Mouse (Mus musculus): ENCODE results near the gene Capza2. TPM values are rescaled to one million over a fixed set of nuclear protein-coding genes. Genes with fewer than 3 reads are reported as not detected.

The Capza2 gene
- polyA plus RNA-seq, 1 experiment from 2014 or later, result 192 TPM

- peaks cover 84% of the 10 kb centered on the region for H3K36me3 ChIP-seq
- WGBS, result 95% methylated on average over 7 of the region's 7 CpGs
- H3K27ac ChIP-seq, result no peak overlapping the region
- no peaks in the 10 kb centered on the region for H3K27me3 ChIP-seq (ENCODE audit: low read depth, poor library complexity, severe bottlenecking)
- DNase-seq (ENCODE audit: low spot score), result no peak
- no peak overlapping the region for H3K4me3 ChIP-seq
- H3K4me1 ChIP-seq, result no peaks in the 10 kb centered on the region
- H3K9me3 ChIP-seq (replicated peaks), result no peaks in the 10 kb centered on the region
Observed at GRCm38 (mm10) chr6:17665348-17665747, 29.3 kb downstream of the Capza2 start.

GRCm38 (mm10) chr6:17666024-17666423 lies 30.0 kb downstream of the Capza2 start:
- H3K36me3 ChIP-seq, result peaks cover 77% of the 10 kb centered on the region
- no peaks in the 10 kb centered on the region for H3K27me3 ChIP-seq (ENCODE audit: low read depth, poor library complexity, severe bottlenecking)
- H3K4me1 ChIP-seq, result no peaks in the 10 kb centered on the region
- H3K9me3 ChIP-seq (replicated peaks), result no peaks in the 10 kb centered on the region
- H3K27ac ChIP-seq, result no peak overlapping the region
- DNase-seq (ENCODE audit: low spot score), result no peak
- H3K4me3 ChIP-seq, result no peak overlapping the region

GRCm38 (mm10) chr6:17667813-17668212 lies 31.8 kb downstream of the Capza2 start:
- Histone ChIP-seq H3K27me3 (ENCODE audit: low read depth, poor library complexity, severe bottlenecking) (no peaks in the 10 kb centered on the region), H3K27ac (no peak overlapping the region), H3K4me3 (no peak overlapping the region), H3K9me3 (replicated peaks) (no peaks in the 10 kb centered on the region), H3K36me3 (peaks cover 60% of the 10 kb centered on the region), H3K4me1 (no peaks in the 10 kb centered on the region)
- DNase-seq (ENCODE audit: low spot score), result no peak
- WGBS, result 94% methylated on average over 3 of the region's 3 CpGs

- Histone ChIP-seq H3K36me3 (peaks cover 54% of the 10 kb centered on the region), H3K27ac (no peak overlapping the region), H3K27me3 (ENCODE audit: low read depth, poor library complexity, severe bottlenecking) (no peaks in the 10 kb centered on the region), H3K4me3 (no peak overlapping the region), H3K9me3 (replicated peaks) (no peaks in the 10 kb centered on the region), H3K4me1 (no peaks in the 10 kb centered on the region)
- DNase-seq (ENCODE audit: low spot score), result no peak
- 96% methylated on average over 12 of the region's 12 CpGs for WGBS
Observed at GRCm38 (mm10) chr6:17668334-17668733, 32.3 kb downstream of the Capza2 start.

GRCm38 (mm10) chr6:17669826-17670225 lies 33.8 kb downstream of the Capza2 start:
- no peaks in the 10 kb centered on the region for H3K4me1 ChIP-seq
- no peak overlapping the region for H3K27ac ChIP-seq
- no peak overlapping the region for H3K4me3 ChIP-seq
- H3K36me3 ChIP-seq, result peaks cover 40% of the 10 kb centered on the region
- 94% methylated on average over 2 of the region's 2 CpGs for WGBS
- no peaks in the 10 kb centered on the region for H3K27me3 ChIP-seq (ENCODE audit: low read depth, poor library complexity, severe bottlenecking)
- DNase-seq (ENCODE audit: low spot score), result no peak
- H3K9me3 ChIP-seq (replicated peaks), result no peaks in the 10 kb centered on the region

GRCm38 (mm10) chr6:17675019-17675756 lies 39.2 kb downstream of the Capza2 start:
- peak; percentile 80 for DNase-seq (ENCODE audit: low spot score)
- H3K4me3 ChIP-seq, result no peak overlapping the region
- H3K9me3 ChIP-seq (replicated peaks), result no peaks in the 10 kb centered on the region
- H3K27ac ChIP-seq, result no peak overlapping the region
- no peaks in the 10 kb centered on the region for H3K27me3 ChIP-seq (ENCODE audit: low read depth, poor library complexity, severe bottlenecking)
- H3K36me3 ChIP-seq, result no peaks in the 10 kb centered on the region
- WGBS, result 34% methylated on average over 12 of the region's 12 CpGs
- no peaks in the 10 kb centered on the region for H3K4me1 ChIP-seq

- H3K27ac ChIP-seq, result no peak overlapping the region
- no peak for DNase-seq (ENCODE audit: low spot score)
- H3K4me3 ChIP-seq, result no peak overlapping the region
- H3K27me3 ChIP-seq (ENCODE audit: low read depth, poor library complexity, severe bottlenecking), result no peaks in the 10 kb centered on the region
- H3K9me3 ChIP-seq (replicated peaks), result peaks cover 6% of the 10 kb centered on the region; the same call in 1 of the 2 replicates
- WGBS, result 76% methylated on average over 2 of the region's 2 CpGs
- H3K4me1 ChIP-seq, result no peaks in the 10 kb centered on the region
- H3K36me3 ChIP-seq, result no peaks in the 10 kb centered on the region
Observed at GRCm38 (mm10) chr6:17677008-17677407, 41.0 kb downstream of the Capza2 start.

GRCm38 (mm10) chr6:17680266-17680925 lies 44.4 kb downstream of the Capza2 start:
- H3K4me1 ChIP-seq, result no peaks in the 10 kb centered on the region
- no peak overlapping the region for H3K4me3 ChIP-seq
- H3K27ac ChIP-seq, result no peak overlapping the region
- H3K27me3 ChIP-seq (ENCODE audit: low read depth, poor library complexity, severe bottlenecking), result no peaks in the 10 kb centered on the region
- H3K9me3 ChIP-seq (replicated peaks), result peaks cover 6% of the 10 kb centered on the region; the same call in 1 of the 2 replicates
- no peak for DNase-seq (ENCODE audit: low spot score)
- WGBS, result 90% methylated on average over 6 of the region's 6 CpGs
- H3K36me3 ChIP-seq, result no peaks in the 10 kb centered on the region

- DNase-seq (ENCODE audit: low spot score), result no peak
- no peak overlapping the region for H3K27ac ChIP-seq
- no peak overlapping the region for H3K4me3 ChIP-seq
- H3K9me3 ChIP-seq (replicated peaks), result peaks cover 6% of the 10 kb centered on the region; the same call in 1 of the 2 replicates
- H3K4me1 ChIP-seq, result no peaks in the 10 kb centered on the region
- H3K27me3 ChIP-seq (ENCODE audit: low read depth, poor library complexity, severe bottlenecking), result no peaks in the 10 kb centered on the region
- H3K36me3 ChIP-seq, result no peaks in the 10 kb centered on the region
- 95% methylated on average over 8 of the region's 8 CpGs for WGBS
Observed at GRCm38 (mm10) chr6:17681810-17682209, 45.8 kb downstream of the Capza2 start.

- 82% methylated on average over 5 of the region's 5 CpGs for WGBS
- no peaks in the 10 kb centered on the region for H3K36me3 ChIP-seq
- DNase-seq (ENCODE audit: low spot score), result no peak
- H3K27ac ChIP-seq, result no peak overlapping the region
- H3K4me1 ChIP-seq, result no peaks in the 10 kb centered on the region
- no peak overlapping the region for H3K4me3 ChIP-seq
- no peaks in the 10 kb centered on the region for H3K27me3 ChIP-seq (ENCODE audit: low read depth, poor library complexity, severe bottlenecking)
- no peaks in the 10 kb centered on the region for H3K9me3 ChIP-seq (replicated peaks)
Observed at GRCm38 (mm10) chr6:17688676-17689075, 52.6 kb downstream of the Capza2 start.

- Histone ChIP-seq H3K27ac (peak within 1 kb of the TSS; percentile 98), H3K27me3 (ENCODE audit: low read depth, poor library complexity, severe bottlenecking) (no peaks in the 10 kb centered on the region), H3K9me3 (replicated peaks) (no peaks in the 10 kb centered on the region), H3K36me3 (0 out of 2 replicates have a peak, but pooled peaks cover 6% of the 10 kb centered on the region), H3K4me3 (peak within 1 kb of the TSS; percentile 86), H3K4me1 (peaks cover 4% of the 10 kb centered on the region; the same call in 1 of the 2 replicates)
- DNase-seq (ENCODE audit: low spot score), result no peak
- 74% methylated on average over 7 of the region's 7 CpGs for WGBS
Observed at GRCm38 (mm10) chr6:17692647-17693046, 56.6 kb downstream of the Capza2 start, which contains the start of gene St7. St7 (plus strand) TSS chr6:17692933.

- H3K27ac ChIP-seq, result peak overlapping the region; percentile 98
- peaks cover 4% of the 10 kb centered on the region; the same call in 1 of the 2 replicates for H3K4me1 ChIP-seq
- H3K9me3 ChIP-seq (replicated peaks), result no peaks in the 10 kb centered on the region
- H3K27me3 ChIP-seq (ENCODE audit: low read depth, poor library complexity, severe bottlenecking), result no peaks in the 10 kb centered on the region
- under 1% methylated on average over 97 of the region's 97 CpGs for WGBS
- peaks cover 13% of the 10 kb centered on the region for H3K36me3 ChIP-seq
- H3K4me3 ChIP-seq, result peak overlapping the region; percentile 86
- peak; percentile 81 for DNase-seq (ENCODE audit: low spot score)
Observed at GRCm38 (mm10) chr6:17693726-17694549, 57.9 kb downstream of the Capza2 start.

All from limb, embryonic 10.5 days (tissue).